Mouse (Mus musculus) c-Kit-positive CD71-positive TER-119-negative erythroid progenitor cells, embryonic 14.5 days (primary cell): ENCODE data around the gene Cog2.

Experiments used
- DNase-seq: peaks from one replicate; pipeline ENCODE4 v3.0.0-alpha.2; 2013; ENCODE audit warnings: low read depth

Cog2 gene

GRCm38 (mm10) chr8:124520249-124521080, at the start of gene Cog2:
Gene Cog2, plus strand, starts transcription at chr8:124520767.
- peak; percentile 84 for DNase-seq

DNA sequence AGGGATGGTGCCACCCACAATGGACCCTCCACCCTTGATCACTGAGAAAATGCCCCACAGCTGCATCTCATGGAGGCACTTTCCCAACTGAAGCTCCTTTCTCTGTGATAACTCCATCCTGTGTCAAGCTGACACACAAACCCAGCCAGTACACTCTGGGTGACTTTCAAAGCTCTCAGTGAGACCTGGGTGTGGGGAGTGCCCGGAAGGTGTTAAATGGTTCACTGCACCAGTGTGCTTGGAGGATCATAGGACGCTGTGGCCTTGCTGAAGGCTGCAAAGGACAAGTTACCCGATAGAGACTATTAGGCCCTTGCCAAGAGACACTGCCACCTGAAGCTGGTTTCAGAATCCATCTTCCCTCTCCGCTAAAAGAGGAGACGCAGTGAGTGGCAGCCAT, 44.9 kb upstream of the Cog2 start:
- DNase-seq = no peak

- DNase-seq = no peak
Observed at GRCm38 (mm10) chr8:124476701-124477100, 43.9 kb upstream of the Cog2 start.

- no peak for DNase-seq
Observed at GRCm38 (mm10) chr8:124479251-124479650, 41.3 kb upstream of the Cog2 start.

- DNase-seq = no peak
Observed at GRCm38 (mm10) chr8:124480321-124480720, 40.2 kb upstream of the Cog2 start.

DNA sequence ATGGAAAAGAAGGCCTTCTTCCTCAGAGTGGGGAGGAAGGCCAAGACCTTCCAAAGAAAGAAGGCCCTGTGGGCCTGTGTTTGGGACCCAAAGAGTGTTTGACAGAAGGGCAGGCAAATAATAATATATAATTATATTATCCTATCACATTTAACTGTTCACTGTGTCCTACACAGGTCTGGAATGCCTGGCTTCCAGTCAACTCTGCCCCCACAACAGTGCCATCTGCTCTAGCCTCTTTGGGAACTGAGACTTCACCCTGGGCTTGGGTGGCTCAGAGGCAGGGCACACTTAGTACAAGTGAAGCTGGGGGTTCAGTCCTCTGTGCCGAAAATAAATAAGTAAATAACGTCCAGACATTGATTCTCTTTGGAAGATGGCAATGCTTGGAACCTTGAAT, 37.8 kb upstream of the Cog2 start:
- DNase-seq = no peak

DNA sequence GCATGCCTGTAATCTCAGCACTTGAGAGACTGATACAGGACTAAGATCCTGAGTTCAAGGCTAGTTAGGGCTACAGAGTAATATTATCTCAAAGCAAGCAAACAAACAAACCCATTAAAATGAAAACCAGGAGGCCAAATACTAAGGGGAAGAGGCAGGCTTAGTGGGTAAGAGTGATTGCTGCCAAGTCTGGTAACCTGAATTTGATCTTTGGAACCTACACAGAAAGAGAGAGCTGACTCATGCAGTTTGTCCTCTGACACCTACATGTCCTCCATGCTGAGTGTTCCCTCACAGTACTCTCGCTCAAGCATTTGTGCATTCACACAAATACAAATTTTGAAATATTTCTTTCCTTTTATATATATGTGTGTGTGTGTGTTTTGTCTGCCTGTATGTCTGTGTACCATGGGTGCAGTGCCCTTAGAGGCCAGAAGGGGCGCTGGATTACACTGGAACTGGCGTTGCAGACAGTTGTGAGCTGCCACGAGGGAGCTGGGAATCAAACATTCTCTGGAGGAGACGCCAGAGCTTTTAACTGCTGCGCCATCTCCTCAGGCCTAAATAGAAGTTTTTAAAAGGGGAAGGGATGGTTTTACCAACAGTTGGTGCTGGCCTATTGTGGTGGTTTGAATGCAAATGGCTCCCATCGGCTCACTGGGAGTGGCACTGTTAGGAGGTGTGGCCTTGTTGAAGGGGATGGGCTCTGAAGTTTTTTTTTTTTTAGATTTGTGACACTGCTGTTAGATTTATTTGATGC, 37.0 kb upstream of the Cog2 start:
- no peak for DNase-seq

GRCm38 (mm10) chr8:124489311-124489710, 31.3 kb upstream of the Cog2 start:
- no peak for DNase-seq

DNA sequence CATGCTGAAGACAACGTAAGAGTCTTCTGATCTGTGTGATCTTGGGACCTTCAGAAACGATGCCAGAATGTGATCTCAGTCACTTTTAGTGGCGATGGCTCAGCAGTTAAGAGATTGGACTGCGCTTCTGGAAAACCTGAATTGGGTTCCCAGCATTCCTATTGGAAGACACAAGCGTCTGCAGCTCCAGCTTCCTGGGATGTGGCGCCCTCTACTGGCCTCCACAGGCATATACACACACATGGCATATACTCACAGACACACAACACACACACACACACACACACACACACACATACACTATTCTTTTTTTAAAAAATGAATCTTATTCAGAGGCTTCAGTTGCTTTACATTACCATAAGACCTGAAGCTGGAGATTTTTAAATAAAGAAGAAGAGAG, 30.8 kb upstream of the Cog2 start:
- no peak for DNase-seq

DNA sequence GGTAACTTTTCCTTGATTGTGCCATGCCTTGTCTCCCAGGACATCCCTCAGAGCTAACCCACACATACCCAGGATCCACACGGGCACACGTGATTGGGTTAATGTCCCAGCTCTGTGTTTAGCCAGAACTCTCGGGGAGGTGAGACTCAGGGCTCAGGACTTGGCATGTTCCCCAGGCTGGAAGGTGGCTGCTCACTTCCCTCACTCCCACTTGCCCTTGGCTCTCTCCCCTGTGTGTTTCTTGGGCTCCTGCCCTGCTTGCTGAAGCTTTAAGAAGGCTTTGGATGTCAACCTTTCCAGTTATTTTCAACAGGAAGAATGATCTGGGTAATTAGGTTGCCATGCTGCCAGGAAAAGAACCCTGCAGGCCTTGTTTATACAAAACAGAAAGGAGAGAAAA, 26.2 kb upstream of the Cog2 start:
- no peak for DNase-seq

GRCm38 (mm10) chr8:124494955-124495354, 25.6 kb upstream of the Cog2 start:
- no peak for DNase-seq

DNA sequence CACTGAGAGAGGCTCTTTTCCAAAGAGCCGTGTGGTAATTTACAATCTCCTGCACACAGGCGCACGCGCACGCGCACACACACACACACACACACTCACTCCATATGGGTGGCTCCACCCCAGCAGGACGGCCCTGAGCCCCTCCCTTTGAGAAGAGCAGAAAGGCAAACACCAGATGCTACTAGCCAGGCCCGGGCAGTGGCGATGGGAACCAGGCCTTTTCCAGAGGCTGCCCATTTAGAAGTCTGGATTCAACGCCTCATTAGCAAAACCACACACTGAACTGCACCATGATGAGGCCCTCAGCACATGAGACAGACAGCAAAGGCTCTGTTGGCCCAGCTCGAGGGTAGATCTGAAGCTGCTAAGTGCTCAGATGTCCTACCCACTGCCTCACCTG, 24.9 kb upstream of the Cog2 start:
- DNase-seq = no peak

DNA sequence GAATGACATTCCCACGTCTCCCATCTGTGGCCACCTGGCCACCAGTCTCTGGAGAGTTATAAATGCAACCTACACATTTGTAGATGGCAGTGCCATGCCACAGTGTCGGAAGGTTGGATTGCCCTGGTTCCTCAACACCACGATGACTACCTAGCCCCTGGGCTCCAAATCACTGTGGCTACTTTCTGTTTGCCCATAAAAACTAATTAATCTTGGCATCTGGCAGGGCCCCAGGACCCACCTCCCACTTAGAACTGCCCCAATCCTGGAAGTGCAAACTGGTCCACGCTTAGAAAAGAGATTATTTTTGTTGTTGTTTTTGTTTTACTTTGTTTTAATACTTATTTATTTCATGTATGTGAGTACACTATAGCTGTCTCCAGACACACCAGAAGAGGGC, 24.3 kb upstream of the Cog2 start:
- no peak for DNase-seq

GRCm38 (mm10) chr8:124496871-124497270, 23.7 kb upstream of the Cog2 start:
- no peak for DNase-seq

DNA sequence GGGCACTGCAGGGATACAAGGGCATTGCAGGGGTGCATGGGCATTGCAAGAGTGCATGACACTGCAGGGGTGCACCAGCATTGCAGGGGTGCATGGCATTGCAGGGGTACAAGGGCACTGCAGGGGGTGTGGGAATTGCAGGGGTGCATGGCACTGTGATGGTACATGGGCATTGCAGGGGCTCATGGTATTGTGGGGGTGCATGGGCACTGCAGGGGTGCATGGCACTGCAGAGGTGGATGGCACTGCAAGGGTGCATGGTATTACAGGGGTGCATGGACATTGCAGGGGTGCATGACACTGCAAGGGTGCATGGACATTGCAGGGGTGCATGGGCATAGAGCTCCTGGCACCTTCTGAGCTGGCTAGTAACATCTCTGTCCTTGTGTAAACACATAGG, 22.2 kb upstream of the Cog2 start:
- DNase-seq = no peak

- DNase-seq = no peak
Observed at GRCm38 (mm10) chr8:124499236-124499937, 21.2 kb upstream of the Cog2 start.

DNA sequence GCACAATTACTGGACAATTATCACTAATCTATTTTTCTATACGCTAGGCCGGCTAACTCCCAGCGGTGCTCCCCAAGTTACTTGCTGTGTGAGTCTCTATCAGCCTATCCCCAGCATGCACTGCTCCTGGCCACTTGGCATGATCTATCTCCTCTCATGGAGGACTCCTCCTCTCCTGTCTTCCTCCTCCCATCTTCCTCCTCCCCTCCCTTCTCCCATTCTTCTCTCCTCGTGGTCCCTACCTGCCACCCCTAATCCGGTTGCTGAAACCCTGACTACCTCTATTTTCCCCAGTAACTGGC, 20.7 kb upstream of the Cog2 start:
- no peak for DNase-seq

DNA sequence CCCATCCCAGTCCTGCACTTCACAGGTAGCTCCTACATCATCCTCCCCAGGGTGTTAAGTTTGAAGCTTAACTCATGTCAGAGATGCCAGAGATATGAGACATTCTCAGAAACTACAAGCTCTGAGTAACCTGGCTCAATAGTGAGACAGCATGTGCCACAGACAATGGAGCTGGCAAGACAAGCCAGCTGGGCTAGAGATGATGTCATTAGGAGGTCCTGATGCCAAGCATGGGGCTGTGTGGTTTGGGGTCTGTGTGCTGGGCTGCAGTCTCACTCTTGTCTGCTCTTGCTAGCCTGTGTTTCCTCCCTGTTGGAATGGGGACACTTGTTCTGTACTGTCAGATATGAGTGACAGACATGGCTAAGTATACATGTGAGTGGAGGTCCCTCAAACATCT, 14.9 kb upstream of the Cog2 start:
- no peak for DNase-seq

DNA sequence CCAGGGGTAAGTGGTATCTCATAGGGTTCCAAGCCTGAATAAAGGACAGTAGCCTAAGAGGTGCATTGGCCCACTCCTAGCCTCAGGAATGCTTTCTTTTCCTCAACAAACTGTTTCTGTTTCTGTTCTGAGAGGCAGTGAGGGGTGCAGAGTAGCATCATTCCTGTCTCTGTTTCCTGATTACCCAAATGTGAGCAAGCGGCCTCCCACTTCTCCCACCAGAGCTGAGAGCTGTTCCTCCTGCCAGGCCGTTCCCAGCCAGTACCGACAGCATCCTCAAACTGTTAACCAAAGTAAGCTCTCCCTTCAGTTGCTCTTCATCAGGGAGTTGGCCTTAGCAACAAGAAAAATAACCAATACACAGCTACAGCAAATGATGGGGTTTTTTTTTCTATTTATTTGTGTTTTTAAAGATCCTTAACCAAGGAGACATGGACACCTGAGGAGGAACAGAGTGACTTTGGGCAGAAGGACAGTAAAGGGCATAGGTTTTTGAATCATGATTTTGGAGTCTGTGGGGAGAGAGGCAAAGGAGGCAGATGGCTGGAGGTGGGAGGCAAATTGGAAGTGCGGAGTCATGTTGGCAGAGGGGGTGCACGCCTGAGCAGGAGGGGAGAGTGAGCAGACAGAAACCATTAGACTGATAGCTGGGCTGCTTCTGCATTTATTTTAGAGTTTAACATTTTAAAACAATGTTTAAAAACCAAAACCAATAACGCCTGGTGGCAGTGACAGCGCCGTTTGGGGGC, 12.8 kb upstream of the Cog2 start:
- DNase-seq = no peak

DNA sequence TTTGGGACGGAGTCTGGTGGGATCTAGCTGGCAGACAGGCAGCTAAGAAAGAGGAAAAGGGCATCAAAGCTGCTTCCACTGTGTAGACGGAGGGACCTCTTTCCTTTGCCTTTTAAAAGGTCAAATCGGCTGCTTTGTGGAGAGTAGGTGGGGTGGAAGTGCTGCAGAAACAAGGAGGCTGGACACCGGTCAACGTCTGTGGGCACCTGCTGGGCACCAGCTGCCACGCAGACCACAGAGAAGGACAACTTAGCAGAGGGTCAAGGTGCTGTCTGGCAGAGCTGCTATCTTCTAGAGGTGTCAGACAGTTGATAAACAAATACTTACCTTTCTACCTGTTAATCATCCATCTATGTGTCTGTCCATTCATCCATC, 12.3 kb upstream of the Cog2 start:
- no peak for DNase-seq

GRCm38 (mm10) chr8:124509156-124509555, 11.4 kb upstream of the Cog2 start:
- no peak for DNase-seq

GRCm38 (mm10) chr8:124516039-124516438, 4.5 kb upstream of the Cog2 start:
- no peak for DNase-seq
